Mouse (Mus musculus): ENCODE data around the gene Gria2.

Gria2 gene

DNA sequence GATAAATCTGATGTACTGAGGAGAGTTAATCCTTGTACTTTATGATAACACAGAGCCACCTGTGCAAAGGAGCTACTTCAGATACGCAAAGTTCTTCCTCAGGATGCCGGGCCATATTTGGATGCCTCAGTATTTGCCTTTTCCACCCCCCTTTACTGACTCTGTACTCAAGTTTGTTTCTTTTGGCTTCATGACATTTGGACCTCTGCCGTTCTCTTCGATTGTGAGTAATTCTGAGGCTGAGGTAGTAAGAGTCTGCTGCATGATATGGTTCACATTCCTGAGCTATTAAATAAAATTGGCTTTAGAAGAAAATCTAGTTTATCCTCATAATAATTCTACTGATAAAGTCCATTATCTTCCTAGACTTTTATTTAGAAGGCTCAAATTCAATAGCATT lies 26.7 kb downstream of the Gria2 start:
- no peak for DNase-seq (ENCODE audit: low read depth, low spot score)

DNA sequence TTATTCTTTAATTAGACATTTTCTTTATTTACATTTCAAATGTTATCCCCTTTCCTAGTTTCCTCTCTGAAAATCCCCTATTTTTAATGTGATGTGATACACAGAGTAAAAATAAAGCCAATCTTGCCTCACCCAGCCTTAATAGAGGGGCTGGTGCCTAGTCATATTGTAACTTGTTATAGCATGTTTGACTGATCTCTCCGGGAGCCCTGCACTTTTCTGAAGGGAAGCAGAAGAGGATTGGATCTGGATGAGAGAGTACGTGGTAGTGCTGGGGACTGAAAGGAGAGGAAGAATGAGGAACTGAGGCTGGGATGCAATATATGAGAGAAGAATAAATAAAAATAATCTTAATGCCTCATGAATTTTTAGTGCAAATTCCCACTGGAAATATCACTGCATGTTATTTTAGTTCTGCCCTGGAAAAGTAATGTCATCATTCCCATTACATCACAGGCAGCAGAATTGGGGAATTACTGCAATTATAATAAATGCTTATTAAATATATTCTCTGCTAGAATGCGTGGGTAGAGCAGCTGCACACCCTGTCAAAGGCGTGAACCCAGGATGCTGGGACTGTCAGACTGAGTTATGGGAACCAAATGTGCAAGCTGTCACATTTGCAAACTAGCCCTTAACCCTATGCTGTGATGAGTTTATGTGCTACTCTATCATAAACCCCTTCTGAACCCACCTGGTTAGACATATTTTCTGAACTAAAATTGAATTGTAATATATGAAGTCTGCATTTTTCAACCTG lies 28.4 kb downstream of the Gria2 start:
- DNase-seq (ENCODE audit: low read depth, low spot score): no peak

DNA sequence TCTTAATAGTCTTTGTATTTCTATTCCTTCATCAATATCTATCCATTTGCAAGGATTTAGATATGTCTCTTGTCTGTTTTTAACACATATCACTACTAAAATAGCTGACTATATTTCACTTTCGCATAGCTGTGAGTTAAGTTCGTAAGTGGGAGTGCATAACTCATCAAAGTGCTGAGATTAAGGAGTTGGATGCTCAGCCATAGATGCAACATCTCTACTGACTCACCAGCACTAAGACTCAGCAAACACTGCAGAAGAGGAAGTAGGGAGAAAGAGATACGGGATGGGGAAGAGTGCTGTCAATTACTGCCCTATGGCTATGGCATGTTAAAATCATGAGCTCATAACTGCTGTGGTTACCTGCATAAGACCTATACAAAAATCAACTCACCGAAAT lies 29.4 kb downstream of the Gria2 start:
- DNase-seq (ENCODE audit: low read depth, low spot score): no peak

DNA sequence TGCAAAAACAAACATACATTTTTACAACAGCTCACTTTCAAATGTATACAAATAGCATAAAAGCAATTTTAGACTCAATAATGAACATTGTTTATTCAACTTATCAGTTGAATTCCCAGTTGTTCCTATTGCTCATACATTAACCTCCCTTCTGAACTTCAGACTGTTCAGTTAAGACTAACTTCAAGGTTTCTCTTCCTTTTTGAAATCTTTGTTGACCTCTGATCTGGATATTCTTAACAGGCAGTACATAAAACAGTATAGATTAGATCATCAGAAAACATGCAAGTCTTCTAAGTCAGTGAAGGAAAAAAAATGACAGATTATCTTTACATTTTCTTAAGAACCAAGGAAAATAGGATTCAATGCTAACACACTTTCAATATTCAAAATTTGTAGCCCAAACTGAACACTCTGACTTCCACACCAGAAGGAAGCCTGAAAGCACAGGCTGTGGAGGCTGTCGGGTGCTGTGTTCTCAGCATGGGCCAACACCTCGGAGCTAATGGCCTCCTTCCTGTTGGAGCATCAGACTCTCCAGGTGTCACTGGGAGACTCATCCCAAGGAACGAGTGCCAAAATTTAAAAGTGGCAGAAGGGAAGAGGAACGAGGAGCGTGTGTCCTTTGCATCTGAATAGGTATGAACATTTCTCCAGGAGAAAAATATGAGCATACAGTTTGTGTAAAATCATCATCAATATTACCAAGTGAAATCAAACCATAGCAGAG lies 33.0 kb downstream of the Gria2 start:
- DNase-seq (ENCODE audit: low read depth, low spot score): no peak

DNA sequence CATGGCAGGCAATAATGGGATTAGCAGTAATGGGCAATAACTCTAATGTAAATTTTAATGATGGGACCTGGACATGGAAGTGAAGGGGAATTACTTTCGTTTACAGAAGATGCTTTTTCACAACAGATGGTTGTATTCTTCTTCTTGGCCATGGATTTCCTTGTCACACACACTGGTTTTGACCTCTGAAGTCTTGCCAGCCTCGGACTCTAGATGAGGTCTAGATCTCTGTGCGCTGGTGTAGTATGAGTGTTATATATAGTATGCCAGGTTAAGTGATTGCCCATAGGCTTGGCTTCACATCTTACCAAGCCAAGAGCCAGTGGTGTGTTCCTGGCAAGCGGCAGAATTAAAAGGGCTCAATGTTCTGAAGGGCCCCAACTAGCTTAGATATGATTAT lies 43.7 kb downstream of the Gria2 start:
- DNase-seq (ENCODE audit: low read depth, low spot score): no peak

DNA sequence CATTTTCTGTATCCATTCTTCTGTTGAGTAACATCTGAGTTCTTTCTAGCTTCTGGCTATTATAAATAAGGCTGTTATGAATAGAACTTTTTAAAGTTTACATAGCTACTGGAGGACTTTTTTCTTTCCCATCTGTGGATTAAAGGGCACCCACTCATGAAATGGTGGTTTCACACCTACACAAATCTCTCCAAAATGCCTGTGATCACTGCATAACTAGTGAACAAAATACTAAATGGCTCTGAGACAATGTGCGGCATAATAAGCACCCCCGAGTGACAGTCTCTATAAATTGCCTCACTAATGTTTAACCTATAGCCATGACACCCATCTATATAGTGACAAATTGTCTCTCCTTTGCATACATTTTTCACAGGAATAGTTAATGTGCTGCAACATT lies 44.3 kb downstream of the Gria2 start:
- DNase-seq (ENCODE audit: low read depth, low spot score): no peak

DNA sequence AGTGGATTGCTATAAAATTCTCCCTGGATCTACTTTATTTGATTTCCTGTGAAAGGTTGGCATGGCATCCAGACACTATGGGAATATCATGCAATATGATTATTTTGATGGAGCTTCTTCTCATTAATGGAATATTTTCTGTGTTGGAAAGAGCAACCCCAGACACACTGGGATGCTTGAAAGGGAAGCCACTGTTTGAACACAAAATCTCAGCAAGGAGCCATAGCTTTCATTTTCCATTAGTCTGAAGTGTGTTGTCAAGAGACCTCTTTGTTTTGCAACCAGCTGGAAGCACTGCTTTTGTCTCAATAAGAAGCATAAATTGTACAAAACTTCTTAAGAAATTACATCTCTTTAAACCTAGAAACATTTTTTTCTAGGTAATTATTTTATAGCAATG lies 51.8 kb downstream of the Gria2 start:
- DNase-seq (ENCODE audit: low read depth, low spot score): no peak

DNA sequence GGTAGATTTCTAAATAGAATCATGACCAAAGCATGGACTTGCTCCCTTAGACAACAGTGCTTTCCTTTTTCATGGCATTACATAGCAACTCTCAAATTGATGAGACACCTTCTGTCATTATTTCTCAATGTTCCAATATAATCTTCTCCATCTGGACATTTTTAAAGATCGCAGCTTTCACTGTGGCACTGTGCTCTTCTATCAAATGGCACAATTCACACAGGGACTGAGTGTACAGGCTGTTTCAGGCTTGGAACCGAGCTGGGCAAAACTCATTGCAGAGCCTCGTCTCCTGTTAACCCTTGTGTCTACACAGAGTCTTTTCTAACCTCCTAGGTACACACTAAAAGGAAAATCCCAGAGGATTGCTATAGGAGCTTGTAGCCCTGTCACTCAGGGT lies 77.4 kb downstream of the Gria2 start:
- peak; percentile 18 for DNase-seq (ENCODE audit: low read depth, low spot score)

DNA sequence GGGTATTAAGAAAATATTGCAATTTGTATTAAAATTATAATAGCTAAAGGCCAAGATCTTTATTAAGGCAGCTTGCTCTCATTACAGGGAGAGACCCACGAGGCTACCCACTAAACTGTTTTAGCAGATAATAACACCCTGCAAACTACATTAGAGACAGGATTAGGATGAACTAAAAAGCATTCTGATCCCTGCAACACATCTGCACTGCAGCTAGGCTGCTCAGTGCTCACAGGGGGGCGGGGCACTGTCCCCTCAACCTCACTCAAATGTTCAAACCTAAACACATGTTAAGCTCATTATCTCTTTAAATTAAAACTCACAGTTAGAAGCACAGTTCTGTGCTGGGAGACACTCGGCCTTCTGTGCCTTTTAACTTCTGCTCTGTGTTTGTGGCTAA lies 89.5 kb downstream of the Gria2 start:
- DNase-seq (ENCODE audit: low read depth, low spot score): no peak

DNA sequence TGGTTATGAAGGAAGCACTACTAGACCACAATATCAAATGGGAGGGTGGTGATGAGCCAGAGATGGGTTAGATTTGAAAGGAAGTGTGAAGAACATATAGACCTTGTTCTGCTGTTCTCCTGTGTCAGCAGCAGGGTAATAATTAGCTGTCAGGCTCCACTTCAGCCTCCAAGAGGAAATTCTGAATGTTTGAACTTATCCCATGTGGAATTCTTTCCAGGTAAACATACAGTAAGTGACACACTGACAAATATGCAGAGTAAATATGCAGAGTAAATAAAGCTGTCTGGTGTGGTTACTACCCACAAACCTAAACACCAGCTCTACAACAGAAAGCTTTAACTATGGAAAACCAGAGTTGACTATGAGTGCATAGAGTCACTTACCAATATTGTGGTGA lies 93.6 kb downstream of the Gria2 start:
- no peak for DNase-seq (ENCODE audit: low read depth, low spot score)

DNA sequence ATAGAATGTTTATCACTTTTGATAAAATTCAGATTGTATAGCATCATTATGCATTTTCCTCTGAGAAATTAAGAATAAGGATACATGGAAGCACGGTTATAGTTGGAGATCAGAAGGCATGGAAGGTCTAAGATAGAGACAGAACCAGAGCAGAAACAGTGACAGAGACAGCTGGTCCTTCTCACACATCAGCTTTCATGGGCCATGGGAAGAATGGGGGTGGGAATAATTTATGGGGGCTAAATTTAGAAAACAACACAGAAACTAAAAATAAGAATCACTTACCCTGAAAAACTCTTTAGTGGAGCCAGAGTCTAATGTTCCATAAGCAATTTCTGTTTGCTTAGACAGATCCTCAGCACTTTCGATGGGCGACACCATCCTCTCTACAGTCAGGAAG lies 100.5 kb downstream of the Gria2 start:
- DNase-seq (ENCODE audit: low read depth, low spot score): no peak

DNA sequence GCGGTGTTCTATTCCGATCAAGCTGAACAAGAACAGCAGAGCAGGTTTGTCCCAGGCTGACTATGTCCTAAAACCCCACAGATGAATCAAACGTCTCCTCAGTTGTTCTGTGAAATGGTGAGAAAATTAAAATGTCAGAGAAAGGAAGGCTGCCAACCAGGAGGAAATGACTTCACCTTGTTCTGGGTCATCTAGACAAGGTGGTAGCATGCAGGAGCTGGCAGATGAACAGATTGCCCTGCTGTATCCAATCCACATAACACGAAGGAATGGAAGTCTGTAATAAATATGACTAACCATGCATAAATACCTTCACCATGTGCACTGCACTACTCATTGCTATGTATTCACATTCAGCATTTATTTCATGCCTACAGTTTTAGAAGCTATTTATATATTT lies 105.1 kb downstream of the Gria2 start:
- DNase-seq (ENCODE audit: low read depth, low spot score): no peak

DNA sequence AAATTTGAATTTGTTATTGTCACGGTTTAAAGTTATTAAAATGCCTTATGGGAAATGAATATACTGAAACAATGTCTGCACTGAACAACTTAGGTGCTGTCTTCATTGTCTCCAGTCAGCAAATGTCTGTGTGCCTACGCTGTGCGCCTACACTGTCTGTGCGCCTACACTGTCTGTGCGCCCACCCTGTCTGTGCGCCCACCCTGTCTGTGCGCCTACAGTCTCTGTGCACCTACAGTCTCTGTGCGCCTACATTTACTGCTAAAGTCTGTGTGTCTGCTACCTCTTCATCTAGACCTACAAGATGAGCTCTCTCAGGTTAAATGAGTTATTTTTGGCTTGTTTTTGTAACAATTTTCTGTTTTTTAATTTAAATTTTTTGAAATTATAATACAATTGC lies 107.7 kb downstream of the Gria2 start:
- no peak for DNase-seq (ENCODE audit: low read depth, low spot score)

DNA sequence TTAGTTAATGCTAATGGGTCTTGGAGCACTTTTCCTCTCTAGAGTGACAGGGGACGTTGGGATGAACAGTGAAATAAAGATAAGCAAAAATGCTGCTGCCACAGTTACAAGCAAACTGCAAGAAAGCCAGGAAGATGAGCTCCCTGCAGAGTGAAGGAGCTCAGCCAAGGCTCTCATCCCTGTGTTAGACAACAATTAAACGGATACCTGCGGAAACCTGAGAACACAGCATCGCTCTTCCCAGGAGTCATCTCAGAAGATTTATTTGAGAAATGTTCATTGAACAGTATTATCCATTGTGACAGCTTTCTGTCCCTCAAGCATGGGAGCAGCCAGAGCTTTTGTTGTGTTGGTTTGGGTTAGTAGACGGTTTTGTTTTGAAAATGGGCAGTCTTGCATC lies 137.5 kb downstream of the Gria2 start:
- no peak for DNase-seq (ENCODE audit: low read depth, low spot score)

DNA sequence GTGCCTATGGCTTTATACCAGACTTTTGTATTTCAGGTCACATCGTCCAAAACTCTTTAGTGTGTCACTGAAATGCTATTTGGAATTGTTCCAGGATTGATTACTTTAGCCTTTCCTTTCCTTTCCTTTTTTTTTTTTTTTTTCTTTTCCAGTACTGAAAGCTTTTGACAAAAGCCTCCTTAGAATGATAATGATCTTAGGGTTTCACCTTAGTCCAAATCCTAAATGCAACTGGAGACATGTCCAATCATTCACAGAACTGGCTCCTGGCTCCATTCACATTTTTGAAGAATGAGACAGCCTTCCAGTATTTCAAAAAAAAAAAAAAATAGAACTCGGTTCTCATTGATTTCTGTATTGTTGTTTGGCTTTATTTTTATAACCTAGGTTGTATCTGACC lies 139.3 kb downstream of the Gria2 start:
- no peak for DNase-seq (ENCODE audit: low read depth, low spot score)

DNA sequence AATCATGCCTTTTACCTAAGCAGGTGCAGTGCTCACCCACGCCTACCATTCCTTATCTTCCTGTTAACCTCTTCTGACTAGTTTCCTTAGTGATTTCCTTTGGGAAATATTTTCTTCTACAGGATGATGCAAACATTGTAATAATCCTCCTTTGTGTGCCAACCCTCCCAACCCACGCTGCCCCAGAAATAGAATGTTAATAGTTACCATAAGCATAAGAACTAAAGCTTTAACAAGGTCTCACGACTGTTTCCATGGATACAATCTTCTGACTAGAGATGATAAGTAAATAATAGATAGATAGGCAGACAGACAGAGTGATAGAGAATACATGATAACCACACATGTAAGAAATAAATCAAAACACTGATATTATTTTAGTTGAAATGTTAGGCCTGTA lies 140.8 kb downstream of the Gria2 start:
- no peak for DNase-seq (ENCODE audit: low read depth, low spot score)

DNA sequence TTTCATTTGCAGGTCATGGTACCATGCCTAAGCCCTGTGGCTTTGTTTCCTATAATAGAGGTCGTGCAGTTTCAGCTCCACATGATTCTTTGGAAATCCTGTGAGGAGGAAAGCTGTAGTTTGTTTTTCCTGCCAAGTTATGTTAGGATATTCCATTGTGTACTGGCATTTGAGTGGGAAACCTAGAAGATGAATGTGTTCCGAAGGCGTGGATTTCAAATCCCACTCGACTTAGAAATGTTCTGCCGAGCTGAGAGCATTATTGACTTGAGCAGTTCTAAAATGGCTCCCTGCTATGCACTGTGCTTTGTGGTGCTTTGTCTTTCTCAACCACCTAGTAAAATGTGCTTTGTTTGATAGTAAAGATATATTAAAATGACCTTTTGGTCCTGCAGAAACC lies 150.4 kb downstream of the Gria2 start:
- no peak for DNase-seq (ENCODE audit: low read depth, low spot score)
